Mouse (Mus musculus): ENCODE measurements around the gene Jag2. TPM values are rescaled to one million over a fixed set of nuclear protein-coding genes. Genes with fewer than 3 reads are reported as not detected.
A peak's percentile ranks its signal among the peaks of the same experiment; 100 is the strongest.

Jag2 gene
- total RNA-seq, 2 experiments from 2014 or later, result 31.5 to 38.6 TPM

GRCm38 (mm10) chr12:112941156-112941775 is 11.7 kb upstream of the Jag2 start:
- peak in 1 of 2 experiments; percentile 44 for DNase-seq

GRCm38 (mm10) chr12:112940710-112941109 is 11.1 kb upstream of the Jag2 start:
- DNase-seq, result no peak

- DNase-seq, result no peak
Observed at GRCm38 (mm10) chr12:112940238-112940637, 10.7 kb upstream of the Jag2 start.

GRCm38 (mm10) chr12:112938873-112939565 is 9.4 kb upstream of the Jag2 start:
- no peak for DNase-seq

- no peak for DNase-seq
Observed at GRCm38 (mm10) chr12:112938366-112938765, 8.8 kb upstream of the Jag2 start.

GRCm38 (mm10) chr12:112937906-112938305 is 8.3 kb upstream of the Jag2 start:
- DNase-seq, result no peak

GRCm38 (mm10) chr12:112932647-112933046 is 3.1 kb upstream of the Jag2 start:
- DNase-seq, result no peak

- DNase-seq, result no peak
Observed at GRCm38 (mm10) chr12:112928401-112929241, 955 bp downstream of the Jag2 start.

GRCm38 (mm10) chr12:112927265-112927664 is 2.3 kb downstream of the Jag2 start:
- DNase-seq, result no peak

GRCm38 (mm10) chr12:112925950-112926349 is 3.6 kb downstream of the Jag2 start:
- DNase-seq, result no peak

GRCm38 (mm10) chr12:112922541-112922940 is 7.0 kb downstream of the Jag2 start:
- DNase-seq, result no peak

- no peak for DNase-seq
Observed at GRCm38 (mm10) chr12:112921518-112921917, 8.1 kb downstream of the Jag2 start.

- DNase-seq, result peak in 1 of 2 experiments; percentile 77
Observed at GRCm38 (mm10) chr12:112917906-112918305, 11.7 kb downstream of the Jag2 start.

- peak; percentile 45 to 76 for DNase-seq
Observed at GRCm38 (mm10) chr12:112917486-112917885, 12.1 kb downstream of the Jag2 start.

GRCm38 (mm10) chr12:112916698-112917400 is 12.7 kb downstream of the Jag2 start:
- DNase-seq, result peak; percentile 63 to 81

- DNase-seq, result no peak
Observed at GRCm38 (mm10) chr12:112915587-112915986, 14.0 kb downstream of the Jag2 start.

GRCm38 (mm10) chr12:112914527-112914926 is 15.0 kb downstream of the Jag2 start:
- DNase-seq, result peak in 1 of 2 experiments; percentile 75

GRCm38 (mm10) chr12:112912951-112913745 is 16.4 kb downstream of the Jag2 start:
- DNase-seq, result no peak

GRCm38 (mm10) chr12:112911701-112912100 is 17.9 kb downstream of the Jag2 start:
- DNase-seq, result no peak

GRCm38 (mm10) chr12:112908991-112909390 is 20.6 kb downstream of the Jag2 start:
- DNase-seq, result no peak

- no peak for DNase-seq
Observed at GRCm38 (mm10) chr12:112905001-112905400, 24.6 kb downstream of the Jag2 start.
